Mouse (Mus musculus): ENCODE results near the gene Pde4a.

DNA sequence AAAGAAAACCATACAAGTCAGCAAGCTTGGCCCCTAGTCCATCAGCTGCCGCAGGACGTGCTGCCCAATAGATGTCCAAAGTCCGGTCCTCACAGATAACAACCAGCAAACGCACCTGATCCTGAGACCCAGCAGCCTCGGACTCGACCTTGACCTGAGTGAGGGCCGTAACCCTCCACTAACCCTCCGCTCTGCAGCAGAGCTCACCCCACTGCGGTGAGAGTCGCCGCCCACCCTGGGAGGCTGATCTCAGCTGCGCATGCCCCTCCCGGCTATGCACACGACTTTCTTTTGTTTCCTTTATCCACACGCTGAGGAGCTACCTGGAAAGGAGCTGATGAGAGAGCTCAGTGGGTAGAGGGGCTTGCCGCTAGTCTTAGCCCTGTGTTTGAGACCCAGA is 61.8 kb downstream of the Pde4a start:
- TF ChIP-seq CTCF (conservative IDR thresholded peaks at IDR 0.05; ENCODE audit: insufficient read depth, insufficient read length, low read depth, low read length) (no peak), POLR2A (IDR thresholded peaks at IDR 0.05; ENCODE audit: low read depth, low read length) (no peak)

Data from kidney, adult 2 months (tissue).